Mouse (Mus musculus): ENCODE results near the gene Ap1s1.

The Ap1s1 gene

GRCm38 (mm10) chr5:137045402-137046323, at the start of gene Ap1s1:
Gene Ap1s1 (minus strand): TSS chr5:137046135.
- in situ Hi-C loops (cut with MboI; ENCODE audit: low pct_unique_long_range_greater_than_20kb in 1 of 2, low sequenced_read_pairs in 2 of 2, unreplicated experiment in 1 of 2), result no loop called here

- in situ Hi-C loops (cut with MboI; ENCODE audit: low pct_unique_long_range_greater_than_20kb in 1 of 2, low sequenced_read_pairs in 2 of 2, unreplicated experiment in 1 of 2), result loop anchor here in 1 of 2 experiments (5.0 kb wide), 1 partner anchor 83 kb away; no protein-coding TSS in a partner anchor
Observed at GRCm38 (mm10) chr5:137095135-137095534, 49.2 kb upstream of the Ap1s1 start.

- in situ Hi-C loops (cut with MboI; ENCODE audit: low pct_unique_long_range_greater_than_20kb in 1 of 2, low sequenced_read_pairs in 2 of 2, unreplicated experiment in 1 of 2), result no loop called here
Observed at GRCm38 (mm10) chr5:137093720-137094119, 47.8 kb upstream of the Ap1s1 start.

- in situ Hi-C loops (cut with MboI; ENCODE audit: low pct_unique_long_range_greater_than_20kb in 1 of 2, low sequenced_read_pairs in 2 of 2, unreplicated experiment in 1 of 2), result no loop called here
Observed at GRCm38 (mm10) chr5:137091560-137091959, 45.6 kb upstream of the Ap1s1 start.

- in situ Hi-C loops (cut with MboI; ENCODE audit: low pct_unique_long_range_greater_than_20kb in 1 of 2, low sequenced_read_pairs in 2 of 2, unreplicated experiment in 1 of 2), result no loop called here
Observed at GRCm38 (mm10) chr5:137090870-137091269, 44.9 kb upstream of the Ap1s1 start.

- in situ Hi-C loops (cut with MboI; ENCODE audit: low pct_unique_long_range_greater_than_20kb in 1 of 2, low sequenced_read_pairs in 2 of 2, unreplicated experiment in 1 of 2), result no loop called here
Observed at GRCm38 (mm10) chr5:137087410-137087809, 41.5 kb upstream of the Ap1s1 start.

- in situ Hi-C loops (cut with MboI; ENCODE audit: low pct_unique_long_range_greater_than_20kb in 1 of 2, low sequenced_read_pairs in 2 of 2, unreplicated experiment in 1 of 2), result no loop called here
Observed at GRCm38 (mm10) chr5:137085731-137086130, 39.8 kb upstream of the Ap1s1 start.

GRCm38 (mm10) chr5:137085021-137085420, 39.1 kb upstream of the Ap1s1 start:
- in situ Hi-C loops (cut with MboI; ENCODE audit: low pct_unique_long_range_greater_than_20kb in 1 of 2, low sequenced_read_pairs in 2 of 2, unreplicated experiment in 1 of 2), result no loop called here

GRCm38 (mm10) chr5:137083051-137083450, 37.1 kb upstream of the Ap1s1 start:
- in situ Hi-C loops (cut with MboI; ENCODE audit: low pct_unique_long_range_greater_than_20kb in 1 of 2, low sequenced_read_pairs in 2 of 2, unreplicated experiment in 1 of 2), result no loop called here

- in situ Hi-C loops (cut with MboI; ENCODE audit: low pct_unique_long_range_greater_than_20kb in 1 of 2, low sequenced_read_pairs in 2 of 2, unreplicated experiment in 1 of 2), result no loop called here
Observed at GRCm38 (mm10) chr5:137079849-137080248, 33.9 kb upstream of the Ap1s1 start.

GRCm38 (mm10) chr5:137078616-137079015, 32.7 kb upstream of the Ap1s1 start:
- in situ Hi-C loops (cut with MboI; ENCODE audit: low pct_unique_long_range_greater_than_20kb in 1 of 2, low sequenced_read_pairs in 2 of 2, unreplicated experiment in 1 of 2), result no loop called here

- in situ Hi-C loops (cut with MboI; ENCODE audit: low pct_unique_long_range_greater_than_20kb in 1 of 2, low sequenced_read_pairs in 2 of 2, unreplicated experiment in 1 of 2), result no loop called here
Observed at GRCm38 (mm10) chr5:137078041-137078440, 32.1 kb upstream of the Ap1s1 start.

GRCm38 (mm10) chr5:137077187-137077586, 31.3 kb upstream of the Ap1s1 start:
- in situ Hi-C loops (cut with MboI; ENCODE audit: low pct_unique_long_range_greater_than_20kb in 1 of 2, low sequenced_read_pairs in 2 of 2, unreplicated experiment in 1 of 2), result no loop called here

- in situ Hi-C loops (cut with MboI; ENCODE audit: low pct_unique_long_range_greater_than_20kb in 1 of 2, low sequenced_read_pairs in 2 of 2, unreplicated experiment in 1 of 2), result no loop called here
Observed at GRCm38 (mm10) chr5:137076191-137076930, 30.4 kb upstream of the Ap1s1 start.

GRCm38 (mm10) chr5:137075726-137076125, 29.8 kb upstream of the Ap1s1 start:
- in situ Hi-C loops (cut with MboI; ENCODE audit: low pct_unique_long_range_greater_than_20kb in 1 of 2, low sequenced_read_pairs in 2 of 2, unreplicated experiment in 1 of 2), result no loop called here

GRCm38 (mm10) chr5:137074191-137074651, 28.3 kb upstream of the Ap1s1 start:
- in situ Hi-C loops (cut with MboI; ENCODE audit: low pct_unique_long_range_greater_than_20kb in 1 of 2, low sequenced_read_pairs in 2 of 2, unreplicated experiment in 1 of 2), result no loop called here

- in situ Hi-C loops (cut with MboI; ENCODE audit: low pct_unique_long_range_greater_than_20kb in 1 of 2, low sequenced_read_pairs in 2 of 2, unreplicated experiment in 1 of 2), result no loop called here
Observed at GRCm38 (mm10) chr5:137073141-137073540, 27.2 kb upstream of the Ap1s1 start.

GRCm38 (mm10) chr5:137072079-137072960, 26.4 kb upstream of the Ap1s1 start, which contains the start of gene Serpine1:
Gene Serpine1 (minus strand): TSS chr5:137072268.
- in situ Hi-C loops (cut with MboI; ENCODE audit: low pct_unique_long_range_greater_than_20kb in 1 of 2, low sequenced_read_pairs in 2 of 2, unreplicated experiment in 1 of 2), result no loop called here
